Mouse (Mus musculus) neural tube, embryonic 10.5 days (tissue): ENCODE results near the gene Rybp.

Experiments
- DNase-seq: peaks from one replicate; pipeline ENCODE4 v3.0.0-alpha.2; 2017; ENCODE audit warnings: low spot score; ENCODE audit errors: extremely low spot score

Gene Rybp

GRCm38 (mm10) chr6:100288016-100288729, 888 bp upstream of the Rybp start:
- DNase-seq, result no peak

GRCm38 (mm10) chr6:100286573-100287333, 532 bp downstream of the Rybp start:
- peak; percentile 77 for DNase-seq

- no peak for DNase-seq
Observed at GRCm38 (mm10) chr6:100285985-100286572, 1.2 kb downstream of the Rybp start.

- no peak for DNase-seq
Observed at GRCm38 (mm10) chr6:100278841-100279240, 8.4 kb downstream of the Rybp start.

- no peak for DNase-seq
Observed at GRCm38 (mm10) chr6:100276344-100276743, 10.9 kb downstream of the Rybp start.

- no peak for DNase-seq
Observed at GRCm38 (mm10) chr6:100275643-100276042, 11.6 kb downstream of the Rybp start.

- no peak for DNase-seq
Observed at GRCm38 (mm10) chr6:100273556-100273955, 13.7 kb downstream of the Rybp start.

- no peak for DNase-seq
Observed at GRCm38 (mm10) chr6:100271992-100272391, 15.3 kb downstream of the Rybp start.

GRCm38 (mm10) chr6:100270765-100271164, 16.5 kb downstream of the Rybp start:
- DNase-seq, result no peak

- no peak for DNase-seq
Observed at GRCm38 (mm10) chr6:100259607-100260006, 27.7 kb downstream of the Rybp start.

GRCm38 (mm10) chr6:100258278-100258677, 29.0 kb downstream of the Rybp start:
- no peak for DNase-seq

- DNase-seq, result no peak
Observed at GRCm38 (mm10) chr6:100255411-100255810, 31.9 kb downstream of the Rybp start.

GRCm38 (mm10) chr6:100254671-100255070, 32.6 kb downstream of the Rybp start:
- no peak for DNase-seq

GRCm38 (mm10) chr6:100244474-100244873, 42.8 kb downstream of the Rybp start:
- no peak for DNase-seq

- DNase-seq, result no peak
Observed at GRCm38 (mm10) chr6:100235036-100235435, 52.2 kb downstream of the Rybp start.

GRCm38 (mm10) chr6:100233522-100233921, 53.8 kb downstream of the Rybp start:
- DNase-seq, result no peak

GRCm38 (mm10) chr6:100233061-100233460, 54.2 kb downstream of the Rybp start:
- no peak for DNase-seq

- no peak for DNase-seq
Observed at GRCm38 (mm10) chr6:100226204-100226603, 61.1 kb downstream of the Rybp start.

- no peak for DNase-seq
Observed at GRCm38 (mm10) chr6:100223932-100224331, 63.4 kb downstream of the Rybp start.

GRCm38 (mm10) chr6:100223435-100223834, 63.9 kb downstream of the Rybp start:
- DNase-seq, result no peak

- no peak for DNase-seq
Observed at GRCm38 (mm10) chr6:100222927-100223326, 64.4 kb downstream of the Rybp start.

- DNase-seq, result no peak
Observed at GRCm38 (mm10) chr6:100221803-100222202, 65.5 kb downstream of the Rybp start.
